Mouse (Mus musculus) layer of hippocampus, postnatal 10 days (tissue): ENCODE results near the gene Lgals3bp. TPM values are rescaled to one million over a fixed set of nuclear protein-coding genes. Genes with fewer than 3 reads are reported as not detected.

ENCODE experiments used
- DNase-seq, 2 experiments: peaks; one replicate each; pipeline ENCODE4 v3.0.0; 2021; ENCODE audit warnings: low spot score in 2 of 2
- total RNA-seq, 2 experiments: library from RNA; stranded (reverse); gene quantifications; 2 replicates each; pipeline ENCODE4 v1.2.3; 2021

Gene Lgals3bp
- total RNA-seq, 2 experiments from 2014 or later, result 9.3 to 10.7 TPM

- DNase-seq, result no peak
Measured at GRCm38 (mm10) chr11:118366559-118366958, 35.3 kb downstream of the Lgals3bp start.

DNA sequence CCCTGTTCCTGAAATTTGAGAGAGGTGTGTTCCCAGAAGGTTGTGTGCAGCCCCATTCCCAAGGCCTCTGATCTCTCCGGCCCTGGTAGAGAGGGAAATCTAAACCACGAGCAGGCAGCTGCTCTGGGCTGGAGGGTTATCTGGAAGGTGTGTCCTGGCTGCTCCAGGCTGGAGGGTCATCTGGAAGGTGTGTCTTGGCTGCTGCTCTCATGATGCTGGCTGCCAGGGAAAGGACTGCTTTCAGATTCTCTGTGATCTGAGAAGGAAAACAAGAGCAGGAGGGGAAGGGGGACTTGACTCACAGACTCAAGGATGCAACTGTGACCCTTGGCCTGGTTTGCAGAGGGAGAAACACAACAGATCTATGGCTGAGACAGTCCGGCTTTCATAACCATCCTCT lies 35.8 kb downstream of the Lgals3bp start:
- DNase-seq, result no peak

- no peak for DNase-seq
Measured at GRCm38 (mm10) chr11:118365171-118365570, 36.7 kb downstream of the Lgals3bp start.

DNA sequence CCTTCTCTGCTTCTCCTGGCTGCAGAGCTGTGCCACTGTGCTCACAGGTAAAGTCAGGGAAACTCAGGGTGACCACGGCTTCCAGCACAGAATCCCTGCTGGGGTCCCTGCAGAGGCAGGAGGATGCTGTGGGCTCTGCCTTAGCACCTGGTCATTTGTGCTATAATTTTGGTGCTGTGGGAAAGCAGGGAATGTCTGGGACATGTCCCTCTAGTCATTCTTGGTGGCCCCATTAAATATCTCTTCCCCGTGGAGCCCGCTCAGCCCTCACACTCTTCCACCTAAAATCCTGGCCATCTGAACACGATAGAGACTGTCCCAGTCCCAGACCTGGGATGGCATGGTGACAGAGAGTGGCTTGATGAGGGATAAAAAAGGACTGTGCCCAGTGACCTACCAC lies 37.9 kb downstream of the Lgals3bp start:
- no peak for DNase-seq

GRCm38 (mm10) chr11:118362971-118363518 lies 38.8 kb downstream of the Lgals3bp start:
- no peak for DNase-seq

- no peak for DNase-seq
Measured at GRCm38 (mm10) chr11:118362501-118362900, 39.4 kb downstream of the Lgals3bp start.

- DNase-seq, result peak in 1 of 2 experiments; percentile 49
Measured at GRCm38 (mm10) chr11:118360907-118361341, 41.0 kb downstream of the Lgals3bp start.

DNA sequence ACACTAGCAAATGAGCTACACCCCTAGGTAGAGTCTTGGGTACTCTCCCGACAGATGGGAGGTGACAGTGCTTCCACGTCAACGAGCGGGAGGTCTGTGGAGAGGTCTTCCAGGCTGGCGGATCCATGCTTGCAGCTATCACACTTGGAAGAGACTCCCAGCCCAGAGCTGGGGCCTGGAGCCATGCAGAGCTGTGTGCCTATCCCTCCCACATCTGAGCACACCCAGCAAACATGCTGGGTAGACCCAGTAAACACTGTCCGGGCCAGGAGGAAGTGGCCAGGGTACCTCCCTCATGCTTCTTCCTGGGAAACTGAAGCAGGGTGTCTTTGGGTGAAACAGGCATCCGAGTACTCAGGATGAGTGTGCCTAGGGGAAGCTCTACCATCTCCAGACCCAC lies 41.4 kb downstream of the Lgals3bp start:
- DNase-seq, result no peak

GRCm38 (mm10) chr11:118355640-118356039 lies 46.3 kb downstream of the Lgals3bp start, which contains the start of gene Timp2:
TSS of gene Timp2 (minus strand) at chr11:118355740.
- DNase-seq, result no peak

- peak; percentile 87 to 92 for DNase-seq
Measured at GRCm38 (mm10) chr11:118355205-118355604, 46.7 kb downstream of the Lgals3bp start.

GRCm38 (mm10) chr11:118354636-118355191 lies 47.2 kb downstream of the Lgals3bp start:
- DNase-seq, result peak; percentile 60 to 72

- no peak for DNase-seq
Measured at GRCm38 (mm10) chr11:118349494-118349893, 52.4 kb downstream of the Lgals3bp start.

GRCm38 (mm10) chr11:118348877-118349276 lies 53.0 kb downstream of the Lgals3bp start:
- no peak for DNase-seq

DNA sequence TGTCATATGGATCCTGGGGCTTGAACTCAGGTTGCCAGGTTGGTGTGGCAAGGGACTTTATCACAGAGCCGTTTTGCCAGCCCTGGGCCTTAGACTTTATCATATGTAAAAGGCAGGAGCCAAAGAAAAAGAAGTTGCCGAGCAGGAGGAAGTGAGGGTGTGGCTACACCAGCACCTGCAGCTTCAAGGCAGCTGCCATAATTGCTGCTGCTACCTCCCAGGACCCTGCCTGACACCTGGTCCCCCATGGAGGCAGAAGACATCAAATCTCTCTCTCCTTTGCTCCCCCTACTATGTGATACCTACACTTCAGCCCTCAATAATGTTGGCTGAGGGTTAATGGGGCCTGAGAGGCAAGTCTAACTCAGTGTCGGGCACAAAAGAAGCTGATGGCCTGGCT lies 53.5 kb downstream of the Lgals3bp start:
- no peak for DNase-seq

DNA sequence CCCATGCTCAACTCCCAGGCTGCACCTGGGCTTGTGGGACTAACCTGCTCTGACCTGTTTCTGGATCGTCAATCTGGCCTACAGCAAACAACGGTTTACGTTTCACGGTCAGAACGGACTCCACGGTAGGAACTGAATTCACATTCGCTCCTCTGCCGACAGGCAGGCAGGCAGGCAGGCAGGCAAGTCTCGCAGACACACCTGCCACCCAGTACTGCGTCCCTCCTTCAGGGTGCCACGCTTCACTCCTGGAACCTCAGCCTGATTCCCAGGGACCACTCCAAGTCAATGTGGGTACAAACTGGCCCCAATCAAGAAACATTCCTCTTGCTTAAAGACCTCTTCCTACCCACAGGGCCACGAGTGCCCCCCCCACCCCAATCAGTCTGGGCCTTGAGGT lies 54.0 kb downstream of the Lgals3bp start:
- DNase-seq, result no peak

GRCm38 (mm10) chr11:118347391-118347790 lies 54.5 kb downstream of the Lgals3bp start:
- no peak for DNase-seq

GRCm38 (mm10) chr11:118346395-118347096 lies 55.3 kb downstream of the Lgals3bp start:
- DNase-seq, result no peak

DNA sequence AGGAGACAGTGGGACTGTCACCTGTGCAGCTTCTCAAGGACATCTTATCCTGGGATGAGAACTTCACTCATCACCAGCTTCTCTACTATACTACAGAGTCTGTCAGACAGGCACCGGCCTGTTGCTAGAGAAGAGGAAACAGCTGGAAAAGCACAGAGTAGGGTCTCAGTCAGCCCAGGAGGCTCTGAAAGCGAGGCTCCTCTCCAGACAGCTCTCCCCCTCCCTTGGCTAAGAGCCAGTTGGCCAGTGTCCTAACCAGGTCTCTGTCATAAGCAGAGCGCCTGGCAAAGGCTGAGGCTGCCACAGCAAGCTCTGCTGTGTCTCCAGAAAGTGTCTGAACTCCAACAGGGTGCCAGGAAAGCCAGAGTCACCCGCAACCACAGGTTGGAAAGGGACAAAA lies 56.2 kb downstream of the Lgals3bp start:
- DNase-seq, result peak; percentile 64 to 74

GRCm38 (mm10) chr11:118343629-118344028 lies 58.3 kb downstream of the Lgals3bp start:
- DNase-seq, result no peak
